Mouse (Mus musculus) liver, embryonic 11.5 days (tissue): ENCODE measurements around the gene Snap91. TPM values are rescaled to one million over a fixed set of nuclear protein-coding genes. Genes with fewer than 3 reads are reported as not detected.

ENCODE experiments used
- ATAC-seq: fragments of 200-750 bp; cut with Nextera tagmentation; replicated peaks from 2 replicates; pipeline ENCODE4 v1.8.0; 2017; ENCODE audit warnings: moderate number of reproducible peaks, mild to moderate bottlenecking, moderate TSS enrichment, moderate library complexity; ENCODE audit not compliant: low FRiP score
- DNase-seq: peaks from one replicate; pipeline ENCODE4 v3.0.0-alpha.2; 2017; ENCODE audit warnings: low spot score
- H3K27ac ChIP-seq: fragments of 300-500 bp; sonication (generic); 2 replicates; pipeline ENCODE4 v1.5.1; 2014; ENCODE audit warnings: mild to moderate bottlenecking, low read depth, low read length, control low read depth
- H3K27me3 ChIP-seq: fragments of 300-500 bp; sonication (generic); replicated peaks from 2 replicates; pipeline ENCODE4 v1.6.1; 2014; ENCODE audit warnings: low read length, mixed read lengths; ENCODE audit not compliant: control insufficient read depth, insufficient read depth
- H3K36me3 ChIP-seq: fragments of 300-500 bp; sonication (generic); 2 replicates; pipeline ENCODE4 v1.6.1; 2014; ENCODE audit warnings: mild to moderate bottlenecking, low read length, moderate library complexity, mixed read lengths; ENCODE audit not compliant: control insufficient read depth, insufficient read depth
- H3K4me1 ChIP-seq: fragments of 300-500 bp; sonication (generic); replicated peaks from 2 replicates; pipeline ENCODE4 v1.6.1; 2014; ENCODE audit warnings: low read length, mixed read lengths; ENCODE audit not compliant: control insufficient read depth, insufficient read depth
- H3K4me2 ChIP-seq: fragments of 300-500 bp; sonication (generic); 2 replicates; pipeline ENCODE4 v1.6.1; 2014; ENCODE audit warnings: mild to moderate bottlenecking, control low read depth, moderate library complexity
- H3K4me3 ChIP-seq: fragments of 300-500 bp; sonication (generic); 2 replicates; pipeline ENCODE4 v1.5.1; 2014; ENCODE audit warnings: low read depth, low read length, control low read depth
- H3K9ac ChIP-seq: fragments of 300-500 bp; sonication (generic); 2 replicates; pipeline ENCODE4 v1.6.1; 2014; ENCODE audit warnings: low read depth, low read length, control low read depth
- H3K9me3 ChIP-seq: fragments of 300-500 bp; sonication (generic); 2 replicates; pipeline ENCODE4 v1.6.1; 2016; ENCODE audit warnings: low read length, inconsistent platforms, mixed read lengths; ENCODE audit not compliant: control insufficient read depth
- WGBS: fragments of 180-500 bp; shearing (Covaris S2); extraction: QIAGEN DNeasy Blood & Tissue Kit; methylation state at CpG from one replicate; pipeline ENCODE4 v1.1.7; 2014; 5-methylcytosine and 5-hydroxymethylcytosine counted together
- polyA plus RNA-seq: library from polyadenylated mRNA; unstranded; fragments of >200 nt; fragmentation: Nextera tagmentation; extraction: Ambion mirVana; gene quantifications from 2 replicates; pipeline ENCODE4 v1.2.1, GENCODE M21; 2014

The Snap91 gene
- polyA plus RNA-seq, 1 experiment from 2014 or later: 1.2 TPM

DNA sequence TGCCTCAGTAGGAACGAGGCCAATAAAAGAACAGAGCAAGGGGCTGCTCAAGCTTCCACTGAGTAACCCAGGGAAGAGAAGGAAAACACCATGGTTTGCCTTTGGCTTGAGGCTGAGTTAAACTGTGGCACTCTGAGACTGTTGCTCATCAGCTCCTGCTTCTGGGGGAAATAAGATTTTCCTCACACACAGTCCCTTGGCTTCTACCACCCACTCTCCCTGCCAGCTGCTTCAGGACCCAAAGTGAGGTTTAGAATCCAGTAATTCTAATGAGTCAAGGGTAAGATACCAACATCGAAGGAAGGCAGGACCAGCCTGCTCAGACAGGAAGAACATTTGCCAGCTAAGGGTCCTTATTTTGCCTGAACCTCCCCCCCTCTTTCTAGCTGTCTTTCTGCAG, 50.7 kb downstream of the Snap91 start:
- no peak for DNase-seq
- no peak overlapping the region for H3K4me2 ChIP-seq
- ATAC-seq: no peak
- H3K36me3 ChIP-seq: no peaks in the 10 kb centered on the region
- H3K4me3 ChIP-seq: no peak overlapping the region
- H3K27me3 ChIP-seq: no peaks in the 10 kb centered on the region
- no peaks in the 10 kb centered on the region for H3K9me3 ChIP-seq
- H3K9ac ChIP-seq: no peak overlapping the region
- H3K27ac ChIP-seq: no peak overlapping the region
- WGBS: 64% methylated on average over 2 of the region's 2 CpGs
- no peaks in the 10 kb centered on the region for H3K4me1 ChIP-seq

DNA sequence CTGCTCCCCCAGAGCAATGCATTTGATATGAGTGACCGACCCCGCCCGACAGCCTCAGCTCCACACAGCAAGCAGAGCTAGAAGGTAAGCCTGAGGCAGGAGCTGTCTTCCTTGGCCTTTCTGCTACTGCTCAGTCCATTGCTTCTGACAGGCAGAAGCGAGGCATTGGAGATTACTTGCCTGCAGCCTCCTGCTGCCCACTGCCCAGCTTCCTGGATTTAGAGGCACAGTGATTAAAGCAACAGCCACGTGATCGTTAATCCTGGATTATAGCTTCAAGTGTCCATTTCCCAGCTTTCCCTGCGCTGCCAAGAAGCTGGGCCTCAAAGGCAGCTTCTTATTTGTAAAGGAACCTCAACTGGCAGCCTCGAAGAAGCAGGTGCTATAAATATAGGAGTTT, 51.4 kb downstream of the Snap91 start:
- ATAC-seq (no peak), DNase-seq (no peak)
- WGBS: 69% methylated on average over 8 of the region's 8 CpGs
- Histone ChIP-seq H3K36me3 (no peaks in the 10 kb centered on the region), H3K4me2 (no peak overlapping the region), H3K27ac (no peak overlapping the region), H3K4me3 (no peak overlapping the region), H3K27me3 (no peaks in the 10 kb centered on the region), H3K9ac (no peak overlapping the region), H3K9me3 (no peaks in the 10 kb centered on the region), H3K4me1 (no peaks in the 10 kb centered on the region)

DNA sequence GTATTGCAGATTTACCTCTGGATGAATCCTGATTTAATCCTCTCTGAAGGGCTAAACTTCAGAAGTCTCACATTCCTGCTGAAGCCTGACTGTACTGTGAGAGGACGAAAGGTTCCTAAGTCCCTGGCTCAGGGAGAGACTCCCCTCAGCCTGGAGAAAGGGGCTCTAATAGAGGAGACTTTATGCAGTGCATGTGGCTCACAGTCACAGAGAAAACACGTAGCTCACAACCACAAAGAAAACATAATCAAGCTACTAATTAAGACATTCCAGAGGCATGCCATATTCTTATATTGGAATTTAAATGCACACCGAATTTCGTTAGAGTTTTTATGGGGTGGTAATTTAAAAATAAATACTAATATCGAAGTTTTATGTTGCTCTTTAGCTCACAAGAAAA, 61.1 kb downstream of the Snap91 start:
- Histone ChIP-seq H3K36me3 (no peaks in the 10 kb centered on the region), H3K4me3 (no peak overlapping the region), H3K27ac (no peak overlapping the region), H3K4me2 (no peak overlapping the region), H3K4me1 (no peaks in the 10 kb centered on the region), H3K27me3 (no peaks in the 10 kb centered on the region), H3K9me3 (no peaks in the 10 kb centered on the region), H3K9ac (no peak overlapping the region)
- WGBS: 75% methylated on average over 5 of the region's 5 CpGs
- DNase-seq: no peak
- ATAC-seq: no peak

DNA sequence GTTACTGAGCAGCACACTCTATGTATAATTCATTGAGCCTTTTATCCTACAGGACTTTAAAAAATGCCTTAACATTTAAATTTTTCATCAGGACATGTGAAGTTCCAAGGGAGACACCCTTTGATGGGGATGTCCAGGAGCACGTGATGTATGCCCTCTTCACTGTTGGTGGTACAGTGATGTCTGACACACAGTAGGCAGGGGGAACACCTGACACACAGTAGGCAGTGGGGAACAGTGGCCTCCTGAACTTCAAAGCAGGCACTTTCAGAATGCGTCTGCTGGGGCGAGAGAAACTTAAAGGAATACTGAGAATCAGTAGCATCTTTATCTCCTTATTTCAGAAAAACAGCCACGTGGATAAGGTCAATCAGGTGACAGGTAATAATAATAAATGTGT, 62.8 kb downstream of the Snap91 start:
- WGBS: 60% methylated on average over 4 of the region's 4 CpGs
- no peak for ATAC-seq

DNA sequence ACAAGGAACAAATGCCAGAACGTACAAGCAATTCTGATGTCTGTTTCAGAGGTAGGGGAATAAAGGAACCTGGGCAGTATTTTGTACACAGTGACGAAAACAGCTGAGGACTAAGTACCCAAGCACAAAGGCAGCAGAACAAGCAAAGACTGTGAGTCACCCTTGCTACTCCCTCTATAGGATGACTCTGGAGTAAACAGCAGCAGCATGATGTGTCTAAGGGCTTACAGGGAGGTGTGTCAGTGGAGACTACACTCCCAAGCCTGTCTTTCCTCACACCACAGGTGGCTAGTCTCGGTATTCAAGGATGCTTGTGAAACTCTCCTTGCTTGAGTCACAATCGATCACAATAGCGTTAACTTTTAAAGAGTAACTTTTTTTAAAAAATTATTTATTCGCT, 66.1 kb downstream of the Snap91 start:
- no peaks in the 10 kb centered on the region for H3K27me3 ChIP-seq
- H3K27ac ChIP-seq: no peak overlapping the region
- no peak for ATAC-seq
- DNase-seq: no peak
- H3K9ac ChIP-seq: no peak overlapping the region
- 71% methylated on average over 6 of the region's 6 CpGs for WGBS
- no peaks in the 10 kb centered on the region for H3K4me1 ChIP-seq
- H3K9me3 ChIP-seq: no peaks in the 10 kb centered on the region
- H3K36me3 ChIP-seq: no peaks in the 10 kb centered on the region
- no peak overlapping the region for H3K4me3 ChIP-seq
- no peak overlapping the region for H3K4me2 ChIP-seq

More for the DNA sequence above, 62.8 kb downstream of the Snap91 start:
- H3K27me3 ChIP-seq: no peaks in the 10 kb centered on the region
- no peak overlapping the region for H3K4me3 ChIP-seq
- DNase-seq: no peak
- no peaks in the 10 kb centered on the region for H3K9me3 ChIP-seq
- H3K4me1 ChIP-seq: no peaks in the 10 kb centered on the region
- H3K4me2 ChIP-seq: no peak overlapping the region
- H3K36me3 ChIP-seq: no peaks in the 10 kb centered on the region
- H3K27ac ChIP-seq: no peak overlapping the region
- H3K9ac ChIP-seq: no peak overlapping the region

DNA sequence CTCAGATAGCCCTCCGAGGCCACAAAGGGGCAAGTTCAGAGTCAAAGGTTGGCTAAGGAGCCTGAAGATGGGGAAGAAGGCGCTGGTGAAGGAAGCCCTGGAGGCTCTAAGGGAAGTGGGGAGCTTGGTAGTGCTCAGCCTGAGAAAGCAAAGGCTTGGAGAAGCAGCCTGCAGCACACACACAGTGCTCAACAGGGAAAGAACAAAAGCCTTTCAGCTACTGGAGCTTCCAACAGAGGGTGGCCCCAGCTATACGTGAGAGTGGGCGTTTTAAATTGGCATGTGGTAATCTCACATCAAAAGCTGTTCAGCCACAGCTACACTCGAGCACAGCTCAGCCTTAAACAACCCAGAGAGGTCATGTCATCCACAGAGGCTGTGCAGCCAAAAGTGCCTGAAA, 67.1 kb downstream of the Snap91 start:
- no peak for ATAC-seq
- Histone ChIP-seq H3K9me3 (no peaks in the 10 kb centered on the region), H3K9ac (no peak overlapping the region), H3K4me1 (no peaks in the 10 kb centered on the region), H3K27ac (no peak overlapping the region), H3K4me2 (no peak overlapping the region), H3K36me3 (no peaks in the 10 kb centered on the region), H3K27me3 (no peaks in the 10 kb centered on the region), H3K4me3 (no peak overlapping the region)
- no peak for DNase-seq
- 56% methylated on average over 5 of the region's 5 CpGs for WGBS

DNA sequence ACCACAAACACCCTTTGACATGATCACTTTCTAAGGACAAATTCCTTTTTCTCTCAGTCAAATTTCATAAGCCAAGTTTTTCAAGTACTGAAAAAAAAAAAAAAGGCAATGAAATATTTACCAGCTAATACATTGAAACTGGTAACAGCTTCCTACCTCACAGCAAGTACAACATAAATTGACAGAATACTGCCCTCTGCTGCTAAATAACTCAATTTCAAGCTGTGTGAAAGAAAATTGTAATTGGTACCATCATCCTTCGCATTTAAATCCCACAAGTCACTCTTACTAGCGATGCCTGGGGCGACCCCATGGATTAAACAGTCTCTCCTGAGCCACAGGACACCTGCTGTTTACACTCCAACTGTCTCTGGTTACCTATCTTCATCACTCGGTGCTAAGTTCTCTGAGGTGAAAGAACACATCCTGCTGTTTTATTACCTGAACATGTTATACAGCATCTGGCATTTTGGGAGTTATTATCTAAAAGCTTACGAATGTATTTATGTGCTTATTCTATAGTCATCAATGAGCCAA, 69.7 kb downstream of the Snap91 start:
- H3K9me3 ChIP-seq: no peaks in the 10 kb centered on the region
- no peaks in the 10 kb centered on the region for H3K27me3 ChIP-seq
- 46% methylated on average over 5 of the region's 5 CpGs for WGBS
- DNase-seq (no peak), ATAC-seq (no peak)
- H3K9ac ChIP-seq: no peak overlapping the region
- H3K27ac ChIP-seq: no peak overlapping the region
- no peak overlapping the region for H3K4me3 ChIP-seq
- no peaks in the 10 kb centered on the region for H3K4me1 ChIP-seq
- H3K36me3 ChIP-seq: no peaks in the 10 kb centered on the region
- no peak overlapping the region for H3K4me2 ChIP-seq

DNA sequence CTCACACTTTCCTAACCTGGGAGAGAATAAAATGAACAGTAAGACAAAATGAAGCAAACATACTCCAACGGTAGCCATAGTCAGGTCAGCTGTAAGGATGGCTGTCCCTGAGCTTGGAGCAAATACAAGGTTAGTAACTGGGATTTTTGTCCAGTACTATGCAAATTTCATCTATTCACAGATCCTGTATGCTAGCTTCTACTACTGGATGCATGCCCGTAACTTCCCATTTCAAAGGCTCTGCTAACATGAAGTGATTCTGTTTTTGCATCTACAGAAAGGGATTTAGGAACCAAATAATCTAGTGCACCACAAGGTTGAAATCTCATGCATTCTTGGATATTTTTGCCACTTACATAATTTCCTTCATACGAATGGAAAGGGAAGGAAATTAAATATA, 70.2 kb downstream of the Snap91 start:
- H3K4me2 ChIP-seq: no peak overlapping the region
- no peaks in the 10 kb centered on the region for H3K36me3 ChIP-seq
- H3K4me3 ChIP-seq: no peak overlapping the region
- H3K27me3 ChIP-seq: no peaks in the 10 kb centered on the region
- DNase-seq (no peak), ATAC-seq (no peak)
- no peak overlapping the region for H3K9ac ChIP-seq
- no peaks in the 10 kb centered on the region for H3K4me1 ChIP-seq
- no peaks in the 10 kb centered on the region for H3K9me3 ChIP-seq
- no peak overlapping the region for H3K27ac ChIP-seq
- 66% methylated on average over 3 of the region's 3 CpGs for WGBS

DNA sequence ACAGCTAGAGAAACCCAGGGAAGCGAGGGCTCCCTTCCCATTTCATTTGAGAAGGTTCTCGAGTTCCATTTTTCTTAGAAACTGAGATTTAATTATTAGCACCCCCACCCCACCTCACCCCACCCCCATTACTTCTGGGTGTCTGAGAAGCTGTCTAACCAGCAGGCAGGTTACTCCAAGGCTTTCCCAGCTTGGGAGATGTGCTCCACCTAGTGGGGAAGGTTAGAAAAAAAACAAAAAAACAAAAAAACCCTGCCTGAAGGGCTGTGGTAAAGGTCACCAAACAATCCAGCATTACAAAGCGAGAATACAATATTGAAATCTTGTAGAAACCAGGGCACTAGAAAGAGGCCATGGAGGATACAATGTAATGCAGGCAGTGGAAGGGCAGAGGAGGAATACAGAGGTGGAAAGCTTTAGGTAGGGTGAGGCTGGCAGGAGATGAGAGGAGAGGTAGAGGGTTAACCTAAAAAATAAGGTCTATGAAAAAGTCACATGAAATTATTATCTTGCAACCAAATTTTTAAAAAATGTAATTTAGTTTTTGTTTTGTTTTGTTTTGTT, 79.8 kb downstream of the Snap91 start:
- DNase-seq: no peak
- ATAC-seq: no peak
- no peak overlapping the region for H3K9ac ChIP-seq
- no peaks in the 10 kb centered on the region for H3K36me3 ChIP-seq
- no peak overlapping the region for H3K4me2 ChIP-seq
- H3K27ac ChIP-seq: no peak overlapping the region
- no peaks in the 10 kb centered on the region for H3K4me1 ChIP-seq
- WGBS: 21% methylated on average over 3 of the region's 3 CpGs
- no peak overlapping the region for H3K4me3 ChIP-seq
- no peaks in the 10 kb centered on the region for H3K9me3 ChIP-seq
- H3K27me3 ChIP-seq: no peaks in the 10 kb centered on the region
